Mouse (Mus musculus) urinary bladder, postnatal 25 days (tissue): ENCODE results near the gene Dnah1.

Experiments
- DNase-seq: peaks from one replicate; pipeline ENCODE4 v3.0.0; 2022; ENCODE audit warnings: low spot score

Dnah1 gene

DNA sequence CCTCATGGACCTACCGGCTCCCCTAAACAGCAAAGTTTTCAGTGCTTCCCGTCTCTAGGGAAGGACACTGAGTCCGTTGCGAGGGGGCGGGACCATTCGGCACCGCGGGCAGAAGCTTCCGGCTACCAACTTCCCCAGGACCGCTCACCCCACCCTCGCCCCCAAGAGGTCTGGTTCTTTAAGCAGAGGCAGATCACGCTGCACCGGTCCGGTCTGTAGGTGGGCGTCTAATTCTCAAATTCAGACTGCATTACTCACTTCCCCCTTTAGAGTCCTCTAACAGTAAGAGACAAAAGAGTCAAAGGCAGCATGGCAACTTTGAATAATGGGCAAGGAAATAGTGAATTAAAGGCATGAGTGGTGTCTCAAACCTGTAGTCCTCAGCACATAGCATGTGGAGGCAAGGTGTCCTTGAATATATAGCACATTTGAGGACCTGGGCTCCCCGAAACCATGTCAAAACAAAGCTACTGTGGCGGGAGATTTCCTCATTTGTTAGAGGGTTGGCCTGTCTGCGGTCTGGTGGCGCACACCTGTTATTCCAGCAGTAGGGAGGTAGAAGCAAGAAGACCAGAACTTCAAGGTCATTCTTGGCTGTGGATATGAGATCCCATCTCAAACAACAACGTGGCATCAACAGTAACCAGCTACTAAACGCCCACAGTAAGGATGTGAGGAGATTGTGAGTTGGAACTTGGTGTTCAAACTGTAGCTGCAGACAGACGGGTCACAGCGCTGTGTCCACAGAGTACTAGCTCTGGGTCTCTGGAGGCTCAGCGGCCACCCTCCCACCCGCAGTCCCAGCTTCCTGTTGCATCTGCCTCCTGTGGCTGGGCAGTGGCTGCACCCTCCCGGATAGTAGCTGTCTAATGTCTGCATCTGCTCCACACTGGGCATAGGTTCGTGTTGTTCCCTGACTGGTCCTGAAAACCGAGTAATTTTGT is at the start of gene Dnah1:
Dnah1 (minus strand) TSS at position 48 of the 944 bp plus-strand sequence.
- peak; percentile 33 for DNase-seq

DNA sequence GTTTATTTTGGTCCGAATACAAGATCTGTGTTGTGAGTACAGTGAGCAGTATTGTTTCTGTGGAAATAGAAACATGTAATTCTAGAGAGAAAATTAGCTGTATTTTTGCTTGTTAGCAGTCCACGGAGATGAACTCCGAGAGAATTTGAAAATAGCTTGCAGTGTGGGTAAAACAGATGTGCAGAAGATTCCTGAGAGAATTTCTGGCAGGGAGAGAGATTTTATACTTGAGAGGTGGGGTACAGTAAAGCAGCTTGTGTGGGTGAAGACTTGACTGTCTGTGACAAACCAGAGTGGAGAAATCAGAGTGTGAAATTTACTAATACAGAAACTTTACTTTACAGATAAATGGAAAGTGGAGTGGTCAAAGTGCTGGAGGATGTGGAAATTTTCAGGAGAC is 45.7 kb upstream of the Dnah1 start:
- DNase-seq = no peak

GRCm38 (mm10) chr14:31367951-31368350 is 44.3 kb upstream of the Dnah1 start:
- no peak for DNase-seq

GRCm38 (mm10) chr14:31365350-31365749 is 41.7 kb upstream of the Dnah1 start:
- peak; percentile 57 for DNase-seq

DNA sequence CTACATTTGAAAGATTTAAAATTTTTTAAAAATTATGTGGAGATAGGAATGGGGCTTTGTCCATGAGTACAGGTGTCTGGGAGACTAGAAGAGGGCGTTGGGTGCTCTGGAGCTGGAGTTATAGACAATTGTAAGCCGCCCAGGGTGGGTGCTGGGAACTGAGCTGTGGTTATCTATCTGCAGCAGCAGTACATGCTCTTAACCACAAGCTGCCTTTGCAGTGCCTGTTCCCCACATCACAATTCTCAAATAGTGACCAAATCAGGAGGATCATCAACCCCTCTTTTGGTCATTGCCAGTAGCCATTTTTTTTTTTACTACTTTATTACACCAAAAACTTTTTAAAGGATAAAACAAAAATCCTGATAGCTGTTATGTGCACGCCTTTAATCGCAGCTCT is 40.9 kb upstream of the Dnah1 start:
- DNase-seq = no peak

DNA sequence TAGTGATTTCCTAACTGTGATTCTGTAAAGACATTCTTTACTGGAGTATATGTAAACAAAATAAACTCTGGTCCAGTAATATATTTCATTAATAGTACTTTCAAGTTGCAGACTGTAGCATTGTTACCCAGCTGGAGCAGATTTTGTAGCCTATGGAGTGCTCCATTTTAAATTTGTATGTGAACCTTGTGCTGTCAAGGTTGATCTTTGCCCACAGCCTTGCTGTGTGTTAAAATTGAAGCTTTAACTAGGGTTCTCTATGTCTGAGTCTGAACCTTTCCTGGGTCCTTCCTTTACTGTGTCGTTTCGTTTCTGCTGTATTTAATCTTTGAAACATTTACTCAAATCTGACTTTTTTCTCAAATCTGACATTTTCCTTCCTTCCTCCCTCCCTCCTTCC is 38.5 kb upstream of the Dnah1 start:
- no peak for DNase-seq

DNA sequence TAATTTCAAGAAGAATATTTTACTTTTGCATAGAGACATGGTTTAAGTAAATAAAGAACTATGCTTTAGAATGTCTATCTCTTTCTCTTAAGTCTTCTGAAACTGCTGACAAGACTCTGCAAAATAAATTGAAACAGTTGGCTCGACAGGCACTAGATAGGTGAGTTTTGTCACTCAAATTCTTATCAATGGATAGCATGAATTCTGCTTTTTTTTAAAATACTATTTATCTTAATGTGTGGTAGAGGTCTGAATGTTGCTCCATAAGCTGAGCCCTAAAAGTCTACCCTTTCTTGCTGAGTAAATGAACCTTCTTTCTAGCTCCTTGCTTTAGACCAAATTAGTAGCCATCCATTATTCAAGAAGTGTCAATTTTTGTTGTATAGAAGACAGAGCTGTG is 21.7 kb upstream of the Dnah1 start:
- DNase-seq = no peak

GRCm38 (mm10) chr14:31343241-31343640 is 19.5 kb upstream of the Dnah1 start:
- no peak for DNase-seq

GRCm38 (mm10) chr14:31337947-31338346 is 14.3 kb upstream of the Dnah1 start:
- no peak for DNase-seq

DNA sequence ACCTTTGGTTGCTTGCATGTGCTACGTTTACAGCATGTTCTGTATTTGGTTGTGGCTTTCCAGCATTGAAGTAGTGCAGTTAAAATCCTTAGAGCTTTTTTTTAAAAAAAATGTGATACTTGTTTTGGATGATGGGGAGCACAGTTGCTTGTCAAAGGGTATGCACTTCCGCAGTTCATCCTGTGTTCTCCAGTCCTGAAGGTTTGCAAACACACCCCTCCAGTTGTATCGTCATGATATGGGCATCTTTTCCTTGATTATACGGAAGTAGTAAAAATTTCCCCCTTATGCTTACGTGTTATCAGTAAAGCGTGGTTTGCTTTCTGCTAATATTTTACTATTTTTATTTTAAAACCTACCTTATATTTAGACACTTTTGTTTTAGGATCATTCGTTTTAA is 13.7 kb upstream of the Dnah1 start:
- DNase-seq = no peak

DNA sequence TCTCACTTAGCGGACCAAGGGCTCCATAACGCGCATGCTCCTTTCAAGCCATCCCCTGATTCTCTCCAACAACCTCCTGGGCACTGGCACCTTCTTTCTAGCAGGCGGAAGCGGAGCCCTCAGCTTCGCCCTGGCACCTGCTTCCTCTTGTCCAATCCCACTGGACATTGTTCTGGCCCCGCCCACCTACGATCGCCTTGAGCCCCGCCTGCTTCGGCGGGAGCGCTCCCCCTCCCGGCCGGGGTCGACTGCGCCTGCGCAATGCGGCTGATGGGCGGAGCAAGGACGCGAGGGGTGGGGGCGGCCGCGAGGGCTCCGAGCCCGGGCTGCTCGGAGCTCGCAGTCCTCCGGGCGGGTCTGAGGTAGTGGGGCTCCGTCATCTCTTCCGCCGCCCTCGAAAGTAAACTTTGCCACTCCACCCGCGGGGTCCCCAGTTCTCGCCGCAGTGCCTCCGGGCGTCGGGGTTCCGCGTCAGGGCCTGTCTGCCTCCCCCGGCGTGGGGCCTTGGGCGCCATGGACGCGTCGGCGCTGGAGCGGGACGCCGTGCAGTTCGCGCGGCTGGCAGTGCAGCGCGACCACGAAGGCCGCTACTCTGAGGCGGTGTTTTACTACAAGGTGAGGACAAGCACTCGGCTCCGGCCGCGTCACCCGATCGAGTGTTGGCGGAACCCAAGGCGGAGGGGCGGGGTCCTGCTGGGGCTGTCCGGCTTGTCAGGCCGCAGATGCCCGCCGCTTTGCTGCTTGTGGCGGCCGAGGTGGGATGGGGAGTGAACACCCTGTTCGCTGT is 12.9 kb upstream of the Dnah1 start, which contains the start of gene Capn7:
Capn7 (plus strand) TSS at position 270 of the 787 bp plus-strand sequence.
- DNase-seq = peak; percentile 100

DNA sequence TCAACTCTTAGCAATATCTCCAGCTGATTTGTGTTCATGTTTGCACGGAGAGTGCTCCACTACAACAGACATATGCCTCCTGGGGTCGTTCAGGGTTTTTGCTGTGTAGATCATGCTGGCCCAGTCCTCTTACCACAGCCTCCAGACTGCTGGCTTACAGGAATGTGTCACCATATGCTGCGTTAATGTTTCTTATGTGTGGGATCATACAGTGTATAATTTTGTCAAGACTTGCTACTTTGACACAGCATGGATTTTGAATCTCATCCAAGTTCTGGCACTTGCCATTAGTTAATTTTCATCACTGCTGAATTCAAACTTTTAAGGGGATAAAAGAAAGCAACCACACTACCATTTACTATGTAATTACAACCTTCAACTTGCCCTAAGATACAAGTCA is 12.1 kb upstream of the Dnah1 start:
- DNase-seq = no peak

GRCm38 (mm10) chr14:31330957-31331356 is 7.3 kb upstream of the Dnah1 start:
- DNase-seq = no peak

- no peak for DNase-seq
Observed at GRCm38 (mm10) chr14:31329741-31330140, 6.0 kb upstream of the Dnah1 start.

GRCm38 (mm10) chr14:31327681-31328080 is 4.0 kb upstream of the Dnah1 start:
- DNase-seq = no peak

GRCm38 (mm10) chr14:31327196-31327595 is 3.5 kb upstream of the Dnah1 start:
- DNase-seq = no peak

DNA sequence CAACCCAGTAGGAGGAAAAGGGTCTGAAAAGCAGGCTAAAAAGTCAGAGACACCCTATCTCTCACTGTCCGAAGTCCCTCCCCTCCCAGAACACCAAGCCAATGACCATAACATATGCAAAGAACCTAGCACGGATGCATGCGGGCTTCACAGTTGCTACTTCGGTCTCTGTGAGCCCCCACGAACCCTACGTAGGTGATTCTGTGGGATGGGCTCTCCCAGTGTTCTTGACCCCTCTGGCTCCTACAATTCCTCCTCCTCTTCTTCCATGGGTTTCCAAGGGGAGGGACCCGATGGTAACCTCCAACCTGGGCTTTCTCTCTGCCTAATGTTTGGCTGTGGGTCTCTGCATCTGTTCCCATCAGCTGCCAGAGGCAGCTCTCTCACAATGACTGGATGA is 3.1 kb upstream of the Dnah1 start:
- DNase-seq = no peak

GRCm38 (mm10) chr14:31325551-31325950 is 1.9 kb upstream of the Dnah1 start:
- no peak for DNase-seq

GRCm38 (mm10) chr14:31324851-31325250 is 1.2 kb upstream of the Dnah1 start:
- no peak for DNase-seq

DNA sequence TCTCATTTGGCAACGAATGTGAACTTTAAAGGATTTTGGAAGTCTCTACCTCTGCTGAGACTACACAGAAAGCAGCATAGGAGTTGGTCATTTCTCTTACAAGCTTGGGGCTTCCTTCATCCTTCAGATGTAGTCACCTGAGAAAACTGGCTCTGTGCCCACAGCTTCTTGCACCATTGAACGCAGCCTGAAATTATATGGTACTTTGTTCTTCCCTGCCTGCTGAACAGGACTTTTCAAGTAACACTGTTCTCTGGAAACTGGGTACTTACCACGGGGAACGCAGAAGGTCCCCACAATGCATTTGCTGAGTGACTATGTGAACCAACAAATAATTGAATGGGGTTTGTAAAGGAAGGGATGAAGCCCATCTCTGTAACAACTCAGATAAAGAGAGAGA is 507 bp downstream of the Dnah1 start:
- no peak for DNase-seq

DNA sequence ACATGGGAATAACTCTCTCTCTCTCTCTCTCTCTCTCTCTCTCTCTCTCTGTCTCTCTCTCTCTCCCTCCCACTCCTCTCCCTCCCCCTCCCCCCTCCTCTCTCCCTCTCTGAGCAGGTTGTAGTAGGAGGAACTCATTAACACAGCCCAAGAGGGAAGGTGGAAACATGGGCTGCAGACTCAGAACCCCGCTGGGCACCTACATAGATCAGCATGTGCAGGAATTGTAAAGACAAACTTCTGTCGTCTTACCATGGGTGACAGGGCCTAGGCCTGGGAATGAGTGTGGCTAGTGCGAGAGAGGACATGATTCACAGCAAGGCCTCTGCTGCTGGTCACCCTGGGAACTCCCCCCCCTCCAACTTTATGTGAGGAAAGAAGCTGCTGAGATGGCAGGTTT is 1.5 kb downstream of the Dnah1 start:
- DNase-seq = no peak

- no peak for DNase-seq
Observed at GRCm38 (mm10) chr14:31321181-31321580, 2.5 kb downstream of the Dnah1 start.

GRCm38 (mm10) chr14:31319546-31319945 is 4.2 kb downstream of the Dnah1 start:
- DNase-seq = no peak
